Mouse (Mus musculus) spleen, postnatal 36 days (tissue): ENCODE data around the gene Nhej1.

Experiments used
- DNase-seq, 2 experiments: peaks; one replicate each; pipeline ENCODE4 v3.0.0; 2022; ENCODE audit warnings: low spot score in 2 of 2, mixed read lengths in 1 of 2

Nhej1 gene

DNA sequence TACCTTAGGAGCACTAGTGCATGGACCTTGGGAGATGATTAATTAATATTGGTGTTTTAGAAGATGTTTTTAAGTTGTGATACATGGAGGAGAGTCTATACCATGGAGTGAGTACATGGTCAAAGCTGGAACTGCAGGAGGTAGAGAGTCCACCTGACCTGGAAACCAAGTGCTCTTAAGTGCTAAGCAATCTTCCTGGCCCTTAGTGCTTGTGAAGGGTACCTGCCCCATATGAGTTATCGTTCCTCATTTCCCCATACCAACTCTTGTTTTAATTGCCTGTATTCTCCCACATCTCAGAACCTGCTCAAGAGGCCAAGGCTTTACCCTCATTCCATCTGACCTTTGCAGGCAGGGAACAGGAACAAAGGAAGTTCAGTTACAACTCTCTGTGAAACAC lies 149.1 kb downstream of the Nhej1 start:
- no peak for DNase-seq

DNA sequence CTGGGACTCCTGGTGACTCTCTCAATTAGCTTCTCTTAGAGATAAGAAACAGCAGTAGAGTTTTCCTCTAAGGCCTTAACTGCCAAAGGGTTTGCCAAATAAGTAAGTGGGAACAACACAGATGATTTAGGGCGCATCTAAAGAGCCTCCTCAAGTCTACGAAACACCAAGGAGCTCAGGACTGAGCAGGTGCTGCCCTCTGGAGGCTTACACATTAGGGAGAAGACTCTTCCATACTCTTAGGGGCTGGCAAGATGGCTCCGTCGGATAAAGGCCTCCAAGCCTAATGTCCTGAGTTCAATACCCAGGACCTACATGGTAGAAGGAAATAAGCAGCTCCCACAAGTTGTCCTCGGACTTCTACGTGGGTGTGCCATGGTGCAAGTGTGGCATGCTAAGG lies 151.4 kb downstream of the Nhej1 start:
- DNase-seq = no peak

GRCm38 (mm10) chr1:74971353-74972050 lies 153.5 kb downstream of the Nhej1 start:
- no peak for DNase-seq

DNA sequence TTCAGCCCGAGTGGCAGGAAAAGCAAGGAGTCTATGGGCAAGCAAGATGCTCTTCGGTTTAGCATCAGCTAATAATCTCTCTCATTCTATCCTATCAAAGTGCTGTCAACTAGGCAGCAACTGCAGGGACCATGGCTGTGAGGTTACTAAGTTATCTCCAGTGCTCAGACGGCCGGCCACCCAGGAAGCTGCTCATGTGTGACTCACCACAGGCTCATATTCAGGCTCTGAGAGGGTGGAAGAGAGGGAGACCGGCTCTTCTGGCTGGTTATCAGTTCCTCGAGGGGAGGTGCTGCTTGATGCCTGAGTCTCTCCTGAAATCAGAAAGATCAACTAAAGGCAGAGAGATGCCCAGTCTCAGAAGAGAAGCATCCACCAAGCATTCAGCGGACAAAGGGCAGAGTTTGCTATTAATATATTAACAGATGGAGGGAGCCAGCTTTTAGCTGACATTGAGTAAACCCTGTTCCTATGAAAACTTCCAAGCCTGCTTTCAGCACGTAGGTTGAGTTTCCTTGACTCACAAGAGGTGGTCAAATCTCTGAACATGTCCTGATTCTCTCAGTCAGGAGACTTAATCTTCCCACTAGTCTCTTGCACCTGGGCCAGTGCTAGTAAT lies 156.9 kb downstream of the Nhej1 start:
- DNase-seq = no peak

DNA sequence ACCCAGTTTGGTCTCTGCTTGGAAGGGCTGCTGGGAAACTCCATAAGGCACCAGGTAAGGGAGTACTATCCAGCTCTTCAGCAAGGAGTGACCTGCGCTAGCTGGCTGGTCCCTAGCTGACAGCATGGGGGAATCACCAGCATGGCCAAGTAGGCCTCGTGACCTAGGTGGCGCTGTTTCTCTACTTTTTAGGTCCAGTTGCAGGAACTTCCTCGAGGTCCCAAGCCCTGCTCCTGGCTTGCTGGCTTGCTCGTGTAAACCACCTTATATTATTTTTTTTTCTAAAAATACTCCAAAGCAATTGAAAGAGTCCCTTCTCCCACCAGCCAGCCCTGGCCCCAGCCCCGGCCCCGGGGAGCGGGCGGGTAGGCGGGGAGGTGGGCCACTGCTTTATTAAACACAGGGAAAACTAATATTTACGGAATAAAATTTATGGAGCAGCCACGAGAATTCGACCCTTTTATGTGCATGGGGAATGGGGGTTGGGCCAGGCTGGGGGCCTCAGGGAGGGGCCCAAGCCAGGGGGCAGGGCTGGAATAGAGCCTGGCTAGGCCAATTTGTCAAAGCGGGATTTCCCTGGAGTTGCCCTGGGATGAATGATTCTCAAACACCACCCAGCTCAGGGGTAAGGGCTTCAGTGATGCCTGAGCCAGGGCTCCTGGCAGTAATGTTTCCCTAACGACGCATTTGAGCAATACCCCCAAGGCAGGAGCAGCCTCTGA lies 160.3 kb downstream of the Nhej1 start:
- DNase-seq = peak; percentile 22 to 25

DNA sequence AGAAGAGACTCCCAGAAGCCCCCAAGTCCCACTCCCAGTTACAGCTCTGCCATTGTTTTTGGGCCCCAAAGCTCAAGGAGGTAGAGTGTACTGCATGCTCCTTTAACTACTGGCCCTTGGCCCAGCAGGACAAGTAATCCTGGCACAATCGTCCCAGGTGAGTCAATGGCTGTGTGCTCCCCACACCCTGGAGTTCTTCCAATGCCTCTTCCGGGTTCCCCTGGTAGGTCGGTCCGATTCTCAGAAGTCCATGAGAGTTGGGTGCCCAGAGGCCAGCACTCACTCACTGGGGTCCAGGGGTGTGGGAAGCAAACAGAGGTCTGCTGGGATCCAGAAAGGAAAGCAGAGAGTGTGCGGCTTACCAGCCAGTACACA lies 162.2 kb downstream of the Nhej1 start:
- DNase-seq = no peak

GRCm38 (mm10) chr1:74962126-74962852 lies 162.7 kb downstream of the Nhej1 start:
- DNase-seq = no peak

GRCm38 (mm10) chr1:74961722-74962121 lies 163.3 kb downstream of the Nhej1 start:
- no peak for DNase-seq

DNA sequence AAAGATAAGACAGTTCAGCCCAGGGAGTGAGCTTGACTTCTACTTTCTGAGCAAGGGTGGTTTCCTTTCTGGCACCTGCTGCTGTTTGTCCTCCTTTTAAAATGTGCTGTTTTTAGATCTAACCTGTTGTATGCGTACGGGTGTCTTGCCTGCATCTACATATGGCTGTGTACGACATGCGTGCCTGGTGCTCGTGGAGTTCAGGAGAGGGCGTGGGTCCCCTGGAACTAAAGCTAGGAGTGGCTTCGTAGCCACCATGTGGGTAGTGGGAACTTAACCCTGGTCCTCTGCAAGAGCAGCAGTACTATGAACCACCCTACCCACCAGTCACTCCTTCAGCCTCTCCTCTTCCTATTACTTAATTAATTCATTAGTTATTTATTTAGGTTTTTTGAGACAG lies 164.9 kb downstream of the Nhej1 start:
- DNase-seq = no peak

- DNase-seq = no peak
Observed at GRCm38 (mm10) chr1:74951556-74952210, 173.3 kb downstream of the Nhej1 start, which contains the start of gene Ihh. Gene Ihh (minus strand): TSS chr1:74951672.

- DNase-seq = no peak
Observed at GRCm38 (mm10) chr1:74950576-74951490, 174.2 kb downstream of the Nhej1 start.

GRCm38 (mm10) chr1:74950066-74950465 lies 174.9 kb downstream of the Nhej1 start:
- no peak for DNase-seq

- no peak for DNase-seq
Observed at GRCm38 (mm10) chr1:74949666-74950050, 175.3 kb downstream of the Nhej1 start.

DNA sequence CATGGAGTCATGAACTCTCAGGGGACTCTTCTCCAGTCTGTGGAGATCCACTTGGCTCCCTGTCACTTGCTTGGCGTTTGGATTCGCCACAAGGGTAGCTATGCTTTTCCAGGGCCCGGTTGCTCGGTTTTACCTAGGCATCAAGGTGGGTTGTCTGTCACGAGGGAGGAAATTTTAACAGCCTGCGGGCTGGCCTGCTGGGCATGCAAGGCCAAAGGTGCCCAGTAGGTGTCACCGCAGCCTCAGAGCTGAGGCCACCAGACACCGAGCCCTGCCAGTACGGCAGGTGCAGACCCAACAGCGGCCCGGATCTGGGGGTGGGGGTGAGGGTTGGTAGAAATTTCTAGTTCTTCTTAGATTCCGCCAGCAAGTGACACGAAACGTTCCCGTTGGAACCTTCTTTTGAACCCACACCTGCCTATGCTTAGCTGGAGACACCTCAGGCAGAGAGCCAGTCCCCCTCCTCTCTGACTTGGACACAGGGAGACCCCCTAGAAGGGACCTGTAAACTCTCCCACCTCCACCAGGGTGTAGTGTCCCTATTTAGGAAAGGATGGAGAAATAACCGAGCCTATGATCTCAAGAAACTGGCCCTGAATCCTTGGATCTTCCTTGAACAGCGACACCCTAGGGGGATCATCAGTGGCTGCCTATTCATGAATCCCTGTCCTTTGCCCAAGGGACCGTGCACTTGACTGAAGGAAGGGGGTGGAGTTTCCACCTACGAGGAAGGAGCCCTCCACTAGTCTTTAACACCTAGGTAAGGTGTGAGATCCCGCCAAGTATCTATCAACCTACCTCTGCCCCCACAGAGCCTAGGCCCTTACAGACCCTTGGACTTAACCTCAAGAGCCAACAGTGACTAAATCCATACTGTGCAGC lies 176.0 kb downstream of the Nhej1 start:
- DNase-seq = no peak

GRCm38 (mm10) chr1:74947986-74948670 lies 176.9 kb downstream of the Nhej1 start:
- no peak for DNase-seq

DNA sequence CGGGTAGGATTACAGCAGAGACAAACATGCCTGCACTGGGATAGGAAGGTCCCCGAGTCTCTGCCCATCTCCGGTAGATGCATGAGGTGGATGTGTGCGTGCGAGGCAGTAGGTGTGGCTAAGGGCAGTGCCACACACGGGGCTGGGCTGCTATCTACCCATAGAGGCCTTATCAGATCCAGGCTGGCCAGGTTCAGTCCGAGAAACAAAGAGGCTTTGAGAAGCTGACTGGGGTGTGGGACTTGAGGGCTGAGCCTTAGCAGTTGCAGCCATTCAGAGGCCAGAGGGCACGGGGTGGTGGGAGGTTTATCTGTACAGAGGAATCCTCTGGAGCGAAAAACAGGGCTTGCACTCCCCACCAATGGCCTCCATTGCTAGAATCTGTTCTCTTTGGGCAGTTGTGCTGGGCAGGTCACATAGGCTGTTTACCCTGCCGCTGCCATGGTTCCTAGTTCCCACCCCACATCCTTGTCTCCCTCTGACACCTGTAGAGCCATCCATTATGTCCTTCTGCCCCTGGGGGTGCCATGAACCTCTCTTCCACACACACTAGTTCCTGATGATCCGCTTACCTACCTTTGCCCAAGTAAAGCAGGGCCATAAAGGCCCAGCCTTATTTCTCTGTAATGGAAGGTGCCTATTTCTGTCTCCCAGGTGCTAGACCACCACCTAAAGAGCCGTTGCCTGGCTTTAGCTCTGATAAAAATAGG lies 183.2 kb downstream of the Nhej1 start:
- DNase-seq = no peak

GRCm38 (mm10) chr1:74939762-74940161 lies 185.2 kb downstream of the Nhej1 start:
- DNase-seq = no peak

GRCm38 (mm10) chr1:74936221-74936830 lies 188.7 kb downstream of the Nhej1 start:
- DNase-seq = no peak
